13 mouse cellular contexts compared by ENCODE assay signal in genomic region chr11:106359350-106359749, GRCm38 (mm10). TPM values are rescaled to one million over a fixed set of nuclear protein-coding genes. Genes with fewer than 3 reads are reported as not detected.
A peak's percentile ranks its signal among the peaks of the same experiment; 100 is the strongest.
DNase-seq lines count a peak whose midpoint lies in the region; ATAC-seq and TF ChIP-seq lines count a peak whose summit lies in the region.
"Had no signal": no experiment of that assay in that cellular context is flagged by ENCODE, and none has a peak within 500 bp of the region (broad histone marks: within the 10 kb centered on the region; RNA-seq: fewer than 3 reads in every experiment).

No protein-coding gene starts in this region.

- no peak for ATAC-seq in forebrain, postnatal 0 days
- ATAC-seq in forebrain, embryonic 13.5 days, result no peak
- no peak for ATAC-seq in midbrain, embryonic 16.5 days

- intact Hi-C loops in heart, postnatal 10 days (cut with DNase I), result no loop called here

- H3K4me3 ChIP-seq in forebrain, postnatal 0 days (ENCODE audit: low read depth, low read length), result no peak overlapping the region
- no peak overlapping the region for H3K4me3 ChIP-seq in forebrain, embryonic 13.5 days
- H3K4me3 ChIP-seq in midbrain, embryonic 10.5 days, result no peak overlapping the region
- H3K4me3 ChIP-seq in midbrain, embryonic 16.5 days (ENCODE audit: low read depth, low read length), result no peak overlapping the region
- no peak overlapping the region for H3K4me3 ChIP-seq in embryonic facial prominence, embryonic 10.5 days

- 21% methylated on average over 5 of the region's 5 CpGs for WGBS in forebrain, postnatal 0 days
- WGBS in forebrain, embryonic 13.5 days, result 27% methylated on average over 5 of the region's 5 CpGs
- WGBS in midbrain, embryonic 10.5 days, result 16% methylated on average over 5 of the region's 5 CpGs
- 17% methylated on average over 5 of the region's 5 CpGs for WGBS in midbrain, embryonic 16.5 days
- WGBS in embryonic facial prominence, embryonic 10.5 days, result 18% methylated on average over 5 of the region's 5 CpGs

- no peak overlapping the region for H3K9ac ChIP-seq in forebrain, postnatal 0 days
- H3K9ac ChIP-seq in forebrain, embryonic 13.5 days, result no peak overlapping the region
- no peak overlapping the region for H3K9ac ChIP-seq in midbrain, embryonic 16.5 days (ENCODE audit: low read depth, low read length)

- no peak overlapping the region for H3K27ac ChIP-seq in forebrain, postnatal 0 days (ENCODE audit: low read depth, low read length)
- no peak overlapping the region for H3K27ac ChIP-seq in forebrain, embryonic 13.5 days
- no peak overlapping the region for H3K27ac ChIP-seq in midbrain, embryonic 10.5 days (replicated peaks)
- no peak overlapping the region for H3K27ac ChIP-seq in midbrain, embryonic 16.5 days (ENCODE audit: low read length)
- H3K27ac ChIP-seq in embryonic facial prominence, embryonic 10.5 days (replicated peaks), result no peak overlapping the region

- no peaks in the 10 kb centered on the region for H3K36me3 ChIP-seq in forebrain, postnatal 0 days (ENCODE audit: insufficient read depth)
- no peaks in the 10 kb centered on the region for H3K36me3 ChIP-seq in forebrain, embryonic 13.5 days (ENCODE audit: poor library complexity, severe bottlenecking)
- H3K36me3 ChIP-seq in midbrain, embryonic 10.5 days, result no peaks in the 10 kb centered on the region
- H3K36me3 ChIP-seq in midbrain, embryonic 16.5 days (ENCODE audit: control insufficient read depth, insufficient read depth, low read length), result no peaks in the 10 kb centered on the region
- H3K36me3 ChIP-seq in embryonic facial prominence, embryonic 10.5 days (replicated peaks), result no peaks in the 10 kb centered on the region

- H3K4me2 ChIP-seq in forebrain, postnatal 0 days (ENCODE audit: low read depth), result no peak overlapping the region
- H3K4me2 ChIP-seq in forebrain, embryonic 13.5 days, result no peak overlapping the region
- no peak overlapping the region for H3K4me2 ChIP-seq in midbrain, embryonic 16.5 days (ENCODE audit: low read length)
- H3K4me2 ChIP-seq: midbrain, embryonic 11.5 days had no signal

- H3K4me1 ChIP-seq in forebrain, postnatal 0 days (ENCODE audit: insufficient read depth), result no peaks in the 10 kb centered on the region
- H3K4me1 ChIP-seq in forebrain, embryonic 13.5 days, result no peaks in the 10 kb centered on the region
- peaks cover 5% of the 10 kb centered on the region for H3K4me1 ChIP-seq in midbrain, embryonic 10.5 days
- no peaks in the 10 kb centered on the region for H3K4me1 ChIP-seq in midbrain, embryonic 16.5 days (ENCODE audit: control insufficient read depth, insufficient read depth, low read length)
- peaks cover 6% of the 10 kb centered on the region for H3K4me1 ChIP-seq in embryonic facial prominence, embryonic 10.5 days

- TF ChIP-seq CTCF in forebrain, postnatal 0 days (IDR thresholded peaks at IDR 0.05; ENCODE audit: low read depth), result 0 out of 2 replicates have a peak, but pooled peaks have one; percentile 33

- DNase-seq in forebrain, postnatal 0 days, result no peak
- DNase-seq in midbrain, embryonic 10.5 days (ENCODE audit: low spot score), result peak; percentile 41
- peak; percentile 56 for DNase-seq in embryonic facial prominence, embryonic 10.5 days (ENCODE audit: low spot score)
- DNase-seq in thymus, postnatal 0 days (ENCODE audit: low spot score), result peak; percentile 75
- no peak for DNase-seq in frontal cortex, postnatal 36 days (ENCODE audit: low spot score in 2 of 2)
- DNase-seq in heart, postnatal 10 days, result no peak
- DNase-seq: cerebellum, postnatal 25 days; heart, adult 18-20 months had no signal

- no peaks in the 10 kb centered on the region for H3K27me3 ChIP-seq in forebrain, postnatal 0 days (ENCODE audit: insufficient read depth, low read length)
- H3K27me3 ChIP-seq in forebrain, embryonic 13.5 days, result no peaks in the 10 kb centered on the region
- no peaks in the 10 kb centered on the region for H3K27me3 ChIP-seq in midbrain, embryonic 10.5 days (ENCODE audit: low read depth, poor library complexity, severe bottlenecking)
- H3K27me3 ChIP-seq in midbrain, embryonic 16.5 days (ENCODE audit: control insufficient read depth, insufficient read depth, low read depth, low read length), result no peaks in the 10 kb centered on the region
- 0 out of 2 replicates have a peak, but pooled peaks cover 4% of the 10 kb centered on the region for H3K27me3 ChIP-seq in embryonic facial prominence, embryonic 10.5 days (replicated peaks; ENCODE audit: low read depth, poor library complexity, severe bottlenecking)

- no peaks in the 10 kb centered on the region for H3K9me3 ChIP-seq in forebrain, postnatal 0 days (ENCODE audit: low read length)
- no peaks in the 10 kb centered on the region for H3K9me3 ChIP-seq in forebrain, embryonic 13.5 days (replicated peaks)
- no peaks in the 10 kb centered on the region for H3K9me3 ChIP-seq in midbrain, embryonic 10.5 days (replicated peaks)
- no peaks in the 10 kb centered on the region; the same call in 1 of the 2 replicates for H3K9me3 ChIP-seq in midbrain, embryonic 16.5 days (replicated peaks; ENCODE audit: control insufficient read depth, low read length, poor library complexity, severe bottlenecking)
- no peaks in the 10 kb centered on the region for H3K9me3 ChIP-seq in embryonic facial prominence, embryonic 10.5 days

RNA-seq across cellular contexts. Expression of gene Prr29, which starts 5.9 kb away (rescaled TPM):
- 0.23 TPM in 1 of 2 replicates, not detected in the other for total RNA-seq in forebrain, postnatal 0 days (2014; rRNA removed)
- polyA plus RNA-seq in forebrain, postnatal 0 days (2015; fragmentation: Nextera tagmentation; extraction: Ambion mirVana), result 0.69 TPM in 1 of 2 replicates, not detected in the other
- not detected in 2 replicates for polyA plus RNA-seq in forebrain, embryonic 13.5 days (2015; fragmentation: Nextera tagmentation; extraction: Ambion mirVana)
- 0.10 TPM in 1 of 2 replicates, not detected in the other for polyA plus RNA-seq in midbrain, embryonic 10.5 days (2016; fragmentation: Nextera tagmentation; extraction: Ambion mirVana)
- polyA plus RNA-seq in midbrain, embryonic 16.5 days (2015; fragmentation: Nextera tagmentation; extraction: Ambion mirVana), result not detected in 2 replicates
- not detected in 2 replicates for polyA plus RNA-seq in embryonic facial prominence, embryonic 10.5 days (2016; fragmentation: Nextera tagmentation; extraction: Ambion mirVana)
- 31.2 and 33.1 TPM in 2 replicates for polyA plus RNA-seq in thymus, postnatal 0 days (2015; fragmentation: Nextera tagmentation; extraction: Ambion mirVana)
- total RNA-seq in heart, postnatal 10 days (2021), result under 1 TPM; 0.31 to 0.64 TPM
- total RNA-seq: layer of hippocampus, adult 18-20 months had no signal
- polyA plus RNA-seq: midbrain, embryonic 11.5 days had no signal

RNA-seq across cellular contexts. Expression of gene Scn4a, which starts 6.3 kb away (rescaled TPM):
- total RNA-seq in forebrain, postnatal 0 days (2014; rRNA removed), result not detected in 2 replicates
- 0.06 TPM in 1 of 2 replicates, not detected in the other for polyA plus RNA-seq in forebrain, postnatal 0 days (2015; fragmentation: Nextera tagmentation; extraction: Ambion mirVana)
- 0.04 TPM in 1 of 2 replicates, not detected in the other for polyA plus RNA-seq in forebrain, embryonic 13.5 days (2015; fragmentation: Nextera tagmentation; extraction: Ambion mirVana)
- 0.10 and 0.15 TPM in 2 replicates for polyA plus RNA-seq in midbrain, embryonic 10.5 days (2016; fragmentation: Nextera tagmentation; extraction: Ambion mirVana)
- polyA plus RNA-seq in midbrain, embryonic 16.5 days (2015; fragmentation: Nextera tagmentation; extraction: Ambion mirVana), result not detected in 2 replicates
- 0.04 and 0.10 TPM in 2 replicates for polyA plus RNA-seq in embryonic facial prominence, embryonic 10.5 days (2016; fragmentation: Nextera tagmentation; extraction: Ambion mirVana)
- 0.04 TPM in 1 of 2 replicates, not detected in the other for polyA plus RNA-seq in thymus, postnatal 0 days (2015; fragmentation: Nextera tagmentation; extraction: Ambion mirVana)
- 1 to 10 TPM; 3.2 to 3.6 TPM for total RNA-seq in heart, postnatal 10 days (2021)
- polyA plus RNA-seq: midbrain, embryonic 11.5 days; stomach, embryonic 14.5 days had no signal

RNA-seq across cellular contexts. Expression of gene Icam2, which starts 28.5 kb away (rescaled TPM):
- total RNA-seq in forebrain, postnatal 0 days (2014; rRNA removed), result 4.6 and 8.3 TPM in 2 replicates
- 7.0 and 9.1 TPM in 2 replicates for polyA plus RNA-seq in forebrain, postnatal 0 days (2015; fragmentation: Nextera tagmentation; extraction: Ambion mirVana)
- 10.3 and 11.6 TPM in 2 replicates for polyA plus RNA-seq in forebrain, embryonic 13.5 days (2015; fragmentation: Nextera tagmentation; extraction: Ambion mirVana)
- 13.4 and 15.0 TPM in 2 replicates for polyA plus RNA-seq in midbrain, embryonic 10.5 days (2016; fragmentation: Nextera tagmentation; extraction: Ambion mirVana)
- 10.4 and 12.3 TPM in 2 replicates for polyA plus RNA-seq in midbrain, embryonic 16.5 days (2015; fragmentation: Nextera tagmentation; extraction: Ambion mirVana)
- polyA plus RNA-seq in embryonic facial prominence, embryonic 10.5 days (2016; fragmentation: Nextera tagmentation; extraction: Ambion mirVana), result 16.9 and 20.6 TPM in 2 replicates
- polyA plus RNA-seq in thymus, postnatal 0 days (2015; fragmentation: Nextera tagmentation; extraction: Ambion mirVana), result 123 and 124 TPM in 2 replicates
- total RNA-seq in heart, postnatal 10 days (2021), result 10 to 100 TPM; 57.1 to 67.0 TPM

RNA-seq across cellular contexts. Expression of gene Cd79b, which starts 44.8 kb away (rescaled TPM):
- 0.38 and 0.46 TPM in 2 replicates for total RNA-seq in forebrain, postnatal 0 days (2014; rRNA removed)
- 0.71 and 1.1 TPM in 2 replicates for polyA plus RNA-seq in forebrain, postnatal 0 days (2015; fragmentation: Nextera tagmentation; extraction: Ambion mirVana)
- 0.27 and 0.49 TPM in 2 replicates for polyA plus RNA-seq in forebrain, embryonic 13.5 days (2015; fragmentation: Nextera tagmentation; extraction: Ambion mirVana)
- polyA plus RNA-seq in midbrain, embryonic 10.5 days (2016; fragmentation: Nextera tagmentation; extraction: Ambion mirVana), result 0.99 TPM in 2 replicates
- 0.76 and 0.92 TPM in 2 replicates for polyA plus RNA-seq in midbrain, embryonic 16.5 days (2015; fragmentation: Nextera tagmentation; extraction: Ambion mirVana)
- polyA plus RNA-seq in embryonic facial prominence, embryonic 10.5 days (2016; fragmentation: Nextera tagmentation; extraction: Ambion mirVana), result 0.91 and 1.7 TPM in 2 replicates
- polyA plus RNA-seq in thymus, postnatal 0 days (2015; fragmentation: Nextera tagmentation; extraction: Ambion mirVana), result 38.5 and 39.6 TPM in 2 replicates
- total RNA-seq in heart, postnatal 10 days (2021), result 1 to 10 TPM; 2.3 to 3.1 TPM
- total RNA-seq: layer of hippocampus, adult 18-20 months had no signal

RNA-seq across cellular contexts. Expression of gene Gh, which starts 57.7 kb away (rescaled TPM):
- total RNA-seq in forebrain, postnatal 0 days (2014; rRNA removed), result not detected in 2 replicates
- polyA plus RNA-seq in forebrain, postnatal 0 days (2015; fragmentation: Nextera tagmentation; extraction: Ambion mirVana), result not detected in 2 replicates
- not detected in 2 replicates for polyA plus RNA-seq in forebrain, embryonic 13.5 days (2015; fragmentation: Nextera tagmentation; extraction: Ambion mirVana)
- not detected in 2 replicates for polyA plus RNA-seq in midbrain, embryonic 10.5 days (2016; fragmentation: Nextera tagmentation; extraction: Ambion mirVana)
- 1.2 TPM in 1 of 2 replicates, not detected in the other for polyA plus RNA-seq in midbrain, embryonic 16.5 days (2015; fragmentation: Nextera tagmentation; extraction: Ambion mirVana)
- not detected in 2 replicates for polyA plus RNA-seq in embryonic facial prominence, embryonic 10.5 days (2016; fragmentation: Nextera tagmentation; extraction: Ambion mirVana)
- polyA plus RNA-seq in thymus, postnatal 0 days (2015; fragmentation: Nextera tagmentation; extraction: Ambion mirVana), result 0.38 and 0.75 TPM in 2 replicates
- total RNA-seq in heart, postnatal 10 days (2021), result not detected
- total RNA-seq: heart, adult 18-20 months; layer of hippocampus, adult 18-20 months had no signal
- polyA plus RNA-seq: midbrain, embryonic 11.5 days; stomach, embryonic 14.5 days had no signal

Comparison
In these comparisons a context has a peak if more than half of its experiments do, and no peak if none do; other contexts are left out.
1. DNase-seq: peak in midbrain, embryonic 10.5 days (single experiment), embryonic facial prominence, embryonic 10.5 days (single experiment) and thymus, postnatal 0 days (single experiment); none in forebrain, postnatal 0 days (single experiment), frontal cortex, postnatal 36 days (0 of 2) and heart, postnatal 10 days (0 of 2).
2. RNA of gene Prr29, which starts 5.9 kb away (polyA plus RNA-seq): 31.2 to 33.1 TPM in thymus, postnatal 0 days; 0.69 TPM in forebrain, postnatal 0 days, not detected in midbrain, embryonic 16.5 days, 0.10 TPM in midbrain, embryonic 10.5 days, not detected in embryonic facial prominence, embryonic 10.5 days and not detected in forebrain, embryonic 13.5 days; every median in the first group is over 10 times any median in the second.